Mouse (Mus musculus): ENCODE data around the gene Ttc39b. TPM values are rescaled to one million over a fixed set of nuclear protein-coding genes. Genes with fewer than 3 reads are reported as not detected.

The Ttc39b gene
- total RNA-seq, 2 experiments from 2014 or later: 34.6 to 37.0 TPM

DNA sequence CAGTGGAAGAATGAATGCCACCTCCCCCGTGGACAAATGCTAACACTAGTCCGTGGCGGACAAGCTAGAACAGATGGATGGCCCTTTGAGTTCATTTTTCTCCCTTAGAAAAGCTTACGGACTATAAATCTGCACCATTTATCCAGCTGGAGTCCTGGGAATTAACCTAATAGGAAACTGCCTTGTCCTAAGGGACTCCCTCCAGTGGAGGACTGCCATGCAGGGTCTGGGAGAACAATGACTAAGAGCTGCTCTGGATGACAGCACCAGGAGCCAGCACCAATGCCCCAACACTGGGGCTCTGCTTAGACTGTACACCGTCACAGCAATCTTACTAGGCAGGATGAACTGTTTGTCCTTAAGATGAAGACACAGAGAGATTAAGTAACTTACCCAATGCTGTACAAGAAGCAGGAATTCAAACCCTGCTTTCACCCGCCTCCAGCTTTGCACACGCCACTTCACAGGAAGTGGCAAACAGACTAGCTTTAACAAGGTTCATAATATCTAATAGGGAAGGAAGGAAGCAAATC lies 9.7 kb downstream of the Ttc39b start:
- Histone ChIP-seq H3K4me3 (no peak overlapping the region), H3K27ac (no peak overlapping the region)
- no peak for DNase-seq (ENCODE audit: low spot score in 2 of 2)
- TF ChIP-seq CTCF (conservative IDR thresholded peaks at IDR 0.05): no peak

DNA sequence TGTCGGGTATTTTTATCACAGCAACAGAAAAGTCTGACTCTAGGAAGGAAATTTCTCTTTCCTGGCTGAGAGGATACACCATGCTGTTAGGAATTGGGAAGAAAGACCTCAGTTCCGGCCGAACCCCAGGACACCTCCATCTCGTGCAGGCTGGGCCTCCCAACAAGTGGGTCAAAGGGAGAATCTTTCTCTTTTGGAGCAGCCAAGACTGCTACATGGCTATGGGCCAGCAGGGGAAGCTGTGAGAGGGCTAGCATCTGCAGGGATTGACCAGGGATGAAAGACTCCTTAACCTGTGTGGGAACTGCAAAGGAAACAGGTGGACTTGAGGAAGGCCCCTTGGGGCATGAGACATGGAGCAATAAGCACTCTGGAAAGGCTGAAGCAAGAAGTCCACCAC lies 11.7 kb downstream of the Ttc39b start:
- H3K27ac ChIP-seq: no peak overlapping the region
- no peak overlapping the region for H3K4me3 ChIP-seq
- peak; percentile 9; the same call in 1 of the 2 replicates for TF ChIP-seq CTCF (conservative IDR thresholded peaks at IDR 0.05)
- DNase-seq (ENCODE audit: low spot score in 2 of 2): no peak

DNA sequence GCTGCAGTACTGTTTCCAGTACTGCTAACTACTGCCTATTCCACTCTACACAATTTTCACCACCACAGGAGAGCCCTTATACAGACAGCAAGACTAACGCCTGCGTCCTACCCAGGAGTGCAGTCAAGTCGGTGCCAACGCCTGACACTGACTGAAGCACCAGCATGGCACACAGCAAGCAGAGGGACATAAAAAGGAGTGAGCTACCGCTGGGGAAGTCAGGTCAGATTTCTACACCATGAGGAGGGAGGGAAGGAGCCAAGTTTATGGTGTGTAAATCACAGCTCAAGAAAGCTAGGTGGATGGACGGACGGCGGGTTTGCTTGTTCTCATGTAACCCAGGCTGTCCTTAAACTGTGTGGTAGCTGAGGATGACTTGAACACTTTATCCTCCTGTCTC lies 12.6 kb downstream of the Ttc39b start:
- Histone ChIP-seq H3K4me3 (no peak overlapping the region), H3K27ac (no peak overlapping the region)
- no peak for TF ChIP-seq CTCF (conservative IDR thresholded peaks at IDR 0.05)
- no peak for DNase-seq (ENCODE audit: low spot score in 2 of 2)

DNA sequence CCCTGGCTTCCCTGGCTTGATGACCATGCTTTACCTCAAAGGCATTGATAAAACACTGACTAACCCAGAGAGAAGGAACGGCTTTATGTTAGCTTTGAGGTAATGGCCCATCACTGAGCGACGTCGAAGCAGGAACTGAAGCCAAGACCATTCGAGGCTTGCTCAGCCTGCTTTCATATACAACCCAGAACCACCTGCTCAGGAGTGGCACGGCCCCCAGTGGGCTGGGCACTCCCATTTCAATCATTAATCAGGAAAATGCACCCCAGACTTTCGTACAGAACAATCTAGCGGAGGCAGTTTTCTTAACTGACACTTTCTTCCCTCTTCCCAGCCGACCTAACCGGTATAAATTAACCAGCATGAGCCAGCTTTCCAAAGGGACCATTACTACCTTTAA lies 13.1 kb downstream of the Ttc39b start:
- H3K4me3 ChIP-seq: no peak overlapping the region
- no peak overlapping the region for H3K27ac ChIP-seq
- DNase-seq (ENCODE audit: low spot score in 2 of 2): no peak
- no peak for TF ChIP-seq CTCF (conservative IDR thresholded peaks at IDR 0.05)

DNA sequence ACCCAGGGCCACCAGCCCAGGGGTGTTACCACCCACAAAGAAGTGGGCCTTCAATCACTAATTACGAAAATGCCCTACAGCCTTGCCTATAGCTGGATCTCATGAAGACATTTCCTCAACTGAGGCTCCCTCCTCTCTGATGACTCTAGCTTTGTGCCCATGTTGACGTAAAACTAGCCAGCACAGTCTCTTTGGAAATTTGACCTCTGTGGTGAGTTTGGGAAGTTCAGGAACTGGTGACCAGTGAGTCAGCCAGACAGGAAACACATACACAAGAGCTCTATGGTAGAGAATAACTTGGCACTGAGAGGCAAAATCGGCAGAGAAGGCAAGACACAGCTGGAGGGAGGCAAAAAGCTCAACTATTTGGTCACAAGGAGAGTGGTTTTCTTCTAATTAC lies 15.1 kb downstream of the Ttc39b start:
- TF ChIP-seq CTCF (conservative IDR thresholded peaks at IDR 0.05): no peak
- no peak overlapping the region for H3K27ac ChIP-seq
- DNase-seq (ENCODE audit: low spot score in 2 of 2): no peak
- H3K4me3 ChIP-seq: no peak overlapping the region

DNA sequence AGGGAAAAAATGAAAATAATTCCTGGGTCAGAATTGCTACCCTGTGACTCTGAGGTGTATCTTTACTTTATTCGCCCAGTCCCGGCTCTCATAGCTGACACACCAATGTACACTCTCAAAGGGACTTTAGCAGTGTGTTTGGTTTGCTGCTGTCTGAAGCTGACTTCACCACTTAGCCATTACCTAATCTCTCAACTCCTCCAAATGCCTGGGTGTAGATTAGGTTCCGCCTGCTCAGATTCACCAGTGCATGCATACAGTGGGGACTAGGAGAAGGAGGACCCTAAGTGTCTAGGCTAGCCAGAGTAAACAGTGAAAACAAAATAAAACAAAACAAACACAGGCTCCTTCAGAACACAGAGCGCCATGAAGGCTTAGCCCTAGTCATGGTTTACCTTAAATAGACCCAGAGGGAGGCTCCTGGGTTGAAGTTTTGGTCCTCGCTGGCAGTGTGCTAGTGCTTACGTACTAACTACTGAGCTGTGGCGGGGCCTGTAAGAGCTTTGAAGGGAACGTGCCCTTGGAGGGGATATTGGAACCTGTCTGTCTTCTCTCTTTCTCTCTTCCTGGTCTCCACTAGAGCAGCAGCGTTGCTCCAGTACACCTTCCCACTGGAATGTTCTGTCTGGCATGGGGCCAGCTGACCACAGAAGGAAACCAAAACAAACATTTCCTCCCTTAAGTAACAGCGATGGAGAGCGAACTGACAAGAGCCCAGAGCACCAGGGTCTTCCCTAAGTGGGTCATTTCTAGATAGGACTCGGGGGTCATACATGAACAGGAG lies 16.2 kb downstream of the Ttc39b start:
- Histone ChIP-seq H3K27ac (no peak overlapping the region), H3K4me3 (no peak overlapping the region)
- no peak for DNase-seq (ENCODE audit: low spot score in 2 of 2)
- no peak for TF ChIP-seq CTCF (conservative IDR thresholded peaks at IDR 0.05)

DNA sequence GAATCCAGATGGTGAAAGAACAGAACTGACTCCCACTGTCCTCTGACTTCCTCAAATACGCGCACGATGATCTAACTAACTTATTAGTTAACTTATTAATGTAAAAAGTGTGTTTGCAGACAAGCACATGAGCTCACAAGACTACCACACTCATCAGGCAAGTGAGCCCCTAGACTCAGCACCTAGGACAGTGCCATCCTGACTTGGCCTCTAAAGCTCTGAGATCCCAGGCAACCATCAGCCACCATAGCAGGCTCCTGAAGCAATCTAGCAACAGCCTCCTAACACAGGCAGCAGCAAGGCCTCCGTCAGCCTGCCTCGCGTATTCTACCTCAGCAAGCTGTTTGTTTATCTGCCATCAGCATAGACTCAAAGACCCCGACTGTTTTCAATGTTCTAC lies 17.2 kb downstream of the Ttc39b start:
- TF ChIP-seq CTCF (conservative IDR thresholded peaks at IDR 0.05): no peak
- H3K4me3 ChIP-seq: no peak overlapping the region
- no peak for DNase-seq (ENCODE audit: low spot score in 2 of 2)
- no peak overlapping the region for H3K27ac ChIP-seq

DNA sequence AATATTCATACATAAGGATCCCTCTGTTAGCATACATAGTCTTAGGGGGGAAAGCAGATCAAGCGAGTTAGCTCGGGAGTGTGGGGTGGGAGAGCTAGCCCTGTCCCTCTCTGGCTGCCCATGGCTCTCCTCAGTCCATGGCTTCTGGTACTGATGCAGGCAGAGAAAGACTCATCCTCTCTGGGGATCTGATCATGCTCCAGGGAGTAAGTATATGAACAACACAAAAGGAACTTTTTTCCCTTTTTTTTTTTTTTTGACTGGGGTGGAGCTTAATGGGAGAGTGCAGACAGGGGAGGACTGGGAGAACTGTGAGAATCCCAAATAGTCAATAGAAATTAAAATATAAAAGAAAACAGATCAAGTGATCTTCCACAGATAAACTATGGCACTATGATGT lies 19.0 kb downstream of the Ttc39b start:
- no peak for DNase-seq (ENCODE audit: low spot score in 2 of 2)
- H3K27ac ChIP-seq: no peak overlapping the region
- no peak overlapping the region for H3K4me3 ChIP-seq
- TF ChIP-seq CTCF (conservative IDR thresholded peaks at IDR 0.05): no peak

DNA sequence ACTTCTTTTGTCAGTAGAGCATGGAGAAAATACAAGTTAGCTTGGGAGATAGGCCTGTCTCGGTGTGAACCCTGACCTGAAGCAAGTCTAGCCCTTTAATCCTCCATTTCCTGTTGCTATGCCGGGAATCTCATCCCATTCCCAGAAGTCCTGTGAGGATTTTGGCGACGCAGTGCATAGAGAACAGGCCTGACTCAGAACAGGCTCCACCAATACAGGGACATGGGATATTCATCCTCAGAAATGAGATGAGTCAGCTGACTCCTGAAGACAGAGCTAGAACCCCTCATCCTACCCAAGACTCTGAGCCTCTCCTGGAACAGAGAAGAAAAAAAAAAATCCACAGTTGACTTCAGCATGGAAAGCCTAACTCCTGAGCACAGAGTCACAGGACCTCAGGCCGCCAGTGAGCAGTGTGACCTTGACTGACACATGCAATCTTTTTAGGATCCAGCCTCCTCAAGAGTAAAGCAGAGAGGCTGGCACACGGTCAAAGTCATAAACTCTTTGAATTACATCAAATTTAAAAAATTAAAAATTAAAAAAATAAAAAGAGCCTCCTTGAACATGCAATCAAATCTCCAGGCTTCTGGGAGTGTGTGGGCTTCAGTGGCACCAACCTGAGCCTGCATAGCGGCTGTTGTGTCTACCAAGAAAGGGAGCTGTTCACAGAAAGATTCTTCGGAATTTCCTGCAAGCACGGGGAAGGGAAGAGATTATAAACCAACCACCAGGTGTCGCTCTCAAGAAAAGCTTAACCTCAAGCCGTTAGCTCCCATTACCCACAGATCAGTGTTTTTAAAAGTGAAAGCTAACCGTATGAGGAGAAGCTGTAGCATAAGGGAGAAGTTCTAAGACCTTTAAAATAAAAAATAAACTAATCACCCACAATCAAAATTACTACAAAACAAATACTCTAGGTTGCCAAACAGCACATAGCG lies 20.9 kb downstream of the Ttc39b start:
- Histone ChIP-seq H3K27ac (peak overlapping the region; percentile 61; the same call in 1 of the 2 replicates), H3K4me3 (peak overlapping the region; percentile 49)
- peak; percentile 80 to 85 for DNase-seq (ENCODE audit: low spot score in 2 of 2)
- peak; percentile 90 for TF ChIP-seq CTCF (conservative IDR thresholded peaks at IDR 0.05)

DNA sequence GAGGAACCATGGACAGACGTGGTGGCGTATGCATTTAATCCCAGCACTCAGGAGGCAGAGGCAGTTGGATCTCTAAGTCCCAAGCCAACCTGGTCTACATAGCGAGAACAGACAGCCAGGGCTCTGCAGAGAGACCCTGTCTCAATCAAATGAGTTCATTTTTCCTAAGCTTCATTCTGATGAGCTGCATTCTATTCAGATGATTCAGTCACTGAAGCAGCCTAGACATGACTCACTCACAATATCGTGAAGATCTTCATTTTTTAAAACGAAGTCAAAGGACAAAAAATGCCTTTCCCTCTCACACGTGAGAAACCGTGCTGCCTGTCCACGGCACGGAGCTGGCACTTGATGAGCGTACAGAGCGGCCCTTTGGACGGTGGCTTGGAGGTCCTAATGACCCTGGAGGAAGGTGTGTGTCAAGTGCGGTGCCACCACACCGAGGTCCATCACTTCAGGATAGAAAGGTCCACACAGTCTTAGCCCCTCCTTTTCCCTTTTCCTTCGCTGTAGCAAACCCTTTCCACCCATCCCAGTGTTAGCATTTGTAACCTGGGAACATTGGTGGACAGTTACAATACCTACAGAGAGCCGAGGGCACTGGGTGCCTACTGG lies 21.8 kb downstream of the Ttc39b start:
- TF ChIP-seq CTCF (conservative IDR thresholded peaks at IDR 0.05): no peak
- DNase-seq (ENCODE audit: low spot score in 2 of 2): no peak
- Histone ChIP-seq H3K4me3 (no peak overlapping the region), H3K27ac (peak overlapping the region; percentile 23; the same call in 1 of the 2 replicates)

DNA sequence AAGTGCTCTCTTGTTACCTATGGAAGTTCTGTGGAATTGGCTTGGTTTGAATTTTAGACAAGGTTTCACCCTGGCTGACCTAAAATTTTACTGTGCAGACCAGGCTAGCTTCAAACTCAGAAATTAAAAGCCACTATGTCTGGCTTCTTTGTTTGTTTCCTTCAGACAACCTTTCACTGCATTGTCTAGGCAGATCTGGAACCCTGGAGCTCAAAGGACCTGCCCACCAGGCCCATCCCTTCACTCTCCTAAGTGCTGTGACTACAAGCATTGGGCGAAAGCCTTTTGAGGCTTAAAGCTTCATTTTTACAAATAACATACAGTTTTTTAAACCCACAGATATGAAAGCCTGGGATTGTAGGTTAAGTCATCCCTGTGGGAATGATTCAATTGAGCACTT lies 22.3 kb downstream of the Ttc39b start:
- no peak for TF ChIP-seq CTCF (conservative IDR thresholded peaks at IDR 0.05)
- no peak overlapping the region for H3K4me3 ChIP-seq
- DNase-seq (ENCODE audit: low spot score in 2 of 2): no peak
- peak overlapping the region; percentile 23; the same call in 1 of the 2 replicates for H3K27ac ChIP-seq

DNA sequence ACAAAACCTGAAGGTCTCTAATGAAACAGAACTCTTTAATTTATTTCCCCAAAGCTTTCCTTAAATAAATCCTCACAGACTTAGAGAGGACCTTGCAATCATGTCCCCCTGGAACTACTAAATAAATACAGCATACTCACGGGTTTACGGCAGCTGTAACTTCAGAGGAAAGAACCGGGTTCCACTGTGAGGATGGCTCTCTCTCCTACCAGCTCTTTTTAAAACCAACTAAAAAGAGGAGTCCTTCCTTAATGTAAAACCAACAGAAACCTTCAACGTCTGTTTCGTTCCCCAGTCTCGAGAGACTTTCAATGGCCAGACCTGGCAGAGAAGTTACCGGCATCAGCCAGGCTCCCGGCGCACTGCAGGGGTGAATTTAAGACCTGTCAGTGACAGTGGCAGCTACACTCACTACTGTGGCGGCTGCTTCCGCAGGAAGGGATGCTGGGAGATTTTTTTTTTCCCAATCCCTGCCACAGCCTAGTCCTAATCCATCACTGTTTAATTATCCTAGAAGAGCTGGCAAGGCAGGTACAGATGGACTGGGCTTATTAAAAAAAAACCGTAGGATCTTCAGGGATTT lies 39.2 kb downstream of the Ttc39b start:
- Histone ChIP-seq H3K4me3 (peak overlapping the region; percentile 73), H3K27ac (peak overlapping the region; percentile 89)
- no peak for TF ChIP-seq CTCF (conservative IDR thresholded peaks at IDR 0.05)
- peak in 1 of 2 experiments; percentile 31 for DNase-seq (ENCODE audit: low spot score in 2 of 2)

Measured in layer of hippocampus, adult 2 months (tissue).